Mouse (Mus musculus) lung, adult 2 months (tissue): ENCODE results near the gene Fbxo22. TPM values are rescaled to one million over a fixed set of nuclear protein-coding genes. Genes with fewer than 3 reads are reported as not detected.
A peak's percentile ranks its signal among the peaks of the same experiment; 100 is the strongest.
"Not testable (repeated sequence)": the region's sequence is repeated elsewhere in the genome, so short reads cannot be mapped to it uniquely, and the experiment has no call there.

Experiments
- DNase-seq: peaks from one replicate; pipeline ENCODE4 v3.0.0; 2022
- H3K4me1 ChIP-seq: fragments of 200-500 bp; 2 replicates; pipeline ENCODE4 v1.6.1; 2011; ENCODE audit warnings: low read length; ENCODE audit not compliant: control insufficient read depth, insufficient read depth
- H3K4me3 ChIP-seq: fragments of 200-500 bp; replicated peaks from 2 replicates; pipeline ENCODE3; 2011; ENCODE audit warnings: low read depth, mild to moderate bottlenecking, control low read depth, low read length; ENCODE audit errors: extremely low read depth
- CTCF ChIP-seq: fragments of 200-500 bp; IDR thresholded peaks from 2 replicates; pipeline ENCODE4 v1.5.1; 2011; ENCODE audit warnings: mild to moderate bottlenecking, low read length, control low read depth; ENCODE audit not compliant: insufficient read depth
- POLR2A ChIP-seq: fragments of 200-500 bp; IDR thresholded peaks from 2 replicates; pipeline ENCODE4 v1.6.1; 2011; ENCODE audit warnings: low read depth, mild to moderate bottlenecking, control low read depth, low read length, borderline replicate concordance; ENCODE audit errors: extremely low read depth
- WGBS: fragments of 180-500 bp; shearing (Covaris S2); methylation state at CpG from one replicate; pipeline ENCODE4 v1.1.7; 2018; 5-methylcytosine and 5-hydroxymethylcytosine counted together
- polyA plus RNA-seq: library from polyadenylated mRNA; depleted of rRNA; stranded (reverse); fragments of >200 nt; gene quantifications from 2 replicates; pipeline ENCODE4 v1.2.3, GENCODE M21; 2012

Fbxo22 gene
- polyA plus RNA-seq, 1 experiment: 12.5 TPM

- WGBS: 87% methylated on average over 4 of the region's 4 CpGs
- H3K4me1 ChIP-seq: no peaks in the 10 kb centered on the region
- DNase-seq: no peak
- no peak overlapping the region for H3K4me3 ChIP-seq
- TF ChIP-seq CTCF (no peak), POLR2A (no peak)
These were observed 38.2 kb downstream of the Fbxo22 start for GRCm38 (mm10) chr9:55246918-55247317.

GRCm38 (mm10) chr9:55248465-55248864 is 39.7 kb downstream of the Fbxo22 start:
- no peak for TF ChIP-seq CTCF
- TF ChIP-seq POLR2A: no peak
- H3K4me3 ChIP-seq: no peak overlapping the region
- DNase-seq: no peak
- 77% methylated on average over 4 of the region's 4 CpGs for WGBS
- H3K4me1 ChIP-seq: no peaks in the 10 kb centered on the region

- H3K4me1 ChIP-seq: no peaks in the 10 kb centered on the region
- no peak for DNase-seq
- WGBS: 77% methylated on average over 6 of the region's 6 CpGs
- H3K4me3 ChIP-seq: no peak overlapping the region
- TF ChIP-seq CTCF: no peak
- TF ChIP-seq POLR2A: no peak
These were observed 42.0 kb downstream of the Fbxo22 start for GRCm38 (mm10) chr9:55250595-55251247.

- H3K4me3 ChIP-seq, H3K4me1 ChIP-seq: not testable (repeated sequence)
- TF ChIP-seq CTCF: 0 out of 2 replicates have a peak, but pooled peaks have one; percentile 8
- DNase-seq: peak; percentile 14
- 54% methylated on average over 2 of the region's 2 CpGs for WGBS
These were observed 43.4 kb downstream of the Fbxo22 start for GRCm38 (mm10) chr9:55252097-55252496.

- WGBS: 23% methylated on average over 1 of the region's 1 CpGs
- no peaks in the 10 kb centered on the region for H3K4me1 ChIP-seq
- DNase-seq: no peak
- H3K4me3 ChIP-seq: no peak overlapping the region
- TF ChIP-seq CTCF: no peak
- TF ChIP-seq POLR2A: no peak
These were observed 45.1 kb downstream of the Fbxo22 start for GRCm38 (mm10) chr9:55253849-55254248.

- H3K4me1 ChIP-seq: no peaks in the 10 kb centered on the region
- H3K4me3 ChIP-seq: no peak overlapping the region
- WGBS: 80% methylated on average over 5 of the region's 5 CpGs
- TF ChIP-seq POLR2A (no peak), CTCF (no peak)
- no peak for DNase-seq
These were observed 46.3 kb downstream of the Fbxo22 start for GRCm38 (mm10) chr9:55255056-55255455.

GRCm38 (mm10) chr9:55255604-55256003 is 46.9 kb downstream of the Fbxo22 start:
- Histone ChIP-seq H3K4me1 (no peaks in the 10 kb centered on the region), H3K4me3 (no peak overlapping the region)
- TF ChIP-seq CTCF (no peak), POLR2A (no peak)
- DNase-seq: no peak
- WGBS: 37% methylated on average over 4 of the region's 4 CpGs

GRCm38 (mm10) chr9:55257105-55257504 is 48.4 kb downstream of the Fbxo22 start:
- Histone ChIP-seq H3K4me3 (no peak overlapping the region), H3K4me1 (no peaks in the 10 kb centered on the region)
- WGBS: 82% methylated on average over 2 of the region's 2 CpGs
- TF ChIP-seq CTCF: no peak
- no peak for DNase-seq

GRCm38 (mm10) chr9:55259741-55260140 is 51.0 kb downstream of the Fbxo22 start:
- WGBS: 68% methylated on average over 6 of the region's 6 CpGs
- no peak for DNase-seq

GRCm38 (mm10) chr9:55264356-55265302 is 55.9 kb downstream of the Fbxo22 start:
- DNase-seq: no peak
- Histone ChIP-seq H3K4me3 (no peak overlapping the region), H3K4me1 (no peaks in the 10 kb centered on the region)
- TF ChIP-seq POLR2A (no peak), CTCF (no peak)
- WGBS: 62% methylated on average over 8 of the region's 8 CpGs

More at GRCm38 (mm10) chr9:55259741-55260140, 51.0 kb downstream of the Fbxo22 start:
- Histone ChIP-seq H3K4me3 (no peak overlapping the region), H3K4me1 (no peaks in the 10 kb centered on the region)
- no peak for TF ChIP-seq POLR2A
- no peak for TF ChIP-seq CTCF
